Mouse (Mus musculus) urinary bladder, postnatal 25 days (tissue): ENCODE results near the gene Plb1.

Source experiments
- DNase-seq: peaks from one replicate; pipeline ENCODE4 v3.0.0; 2022; ENCODE audit warnings: low spot score

Plb1 gene

DNA sequence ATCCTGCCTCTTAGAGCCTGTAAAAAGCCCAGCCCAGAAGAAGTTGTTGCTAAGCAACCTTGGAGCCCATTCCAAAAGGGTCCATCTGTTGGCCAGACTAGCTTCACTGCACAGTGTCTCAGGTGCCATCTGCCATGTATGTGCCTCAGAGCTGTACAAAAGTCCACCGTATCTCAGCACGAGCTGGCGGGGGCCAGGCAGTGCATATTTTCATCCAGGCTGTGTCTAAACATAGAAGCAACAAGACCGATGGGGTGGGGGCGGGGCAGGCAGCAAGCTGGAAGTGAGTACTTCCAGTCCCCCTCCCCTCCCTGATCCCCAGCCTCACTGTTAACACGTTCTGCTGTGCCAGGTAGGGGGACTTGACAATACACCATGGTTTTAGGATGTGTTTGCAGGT is 102.7 kb downstream of the Plb1 start:
- DNase-seq = no peak

DNA sequence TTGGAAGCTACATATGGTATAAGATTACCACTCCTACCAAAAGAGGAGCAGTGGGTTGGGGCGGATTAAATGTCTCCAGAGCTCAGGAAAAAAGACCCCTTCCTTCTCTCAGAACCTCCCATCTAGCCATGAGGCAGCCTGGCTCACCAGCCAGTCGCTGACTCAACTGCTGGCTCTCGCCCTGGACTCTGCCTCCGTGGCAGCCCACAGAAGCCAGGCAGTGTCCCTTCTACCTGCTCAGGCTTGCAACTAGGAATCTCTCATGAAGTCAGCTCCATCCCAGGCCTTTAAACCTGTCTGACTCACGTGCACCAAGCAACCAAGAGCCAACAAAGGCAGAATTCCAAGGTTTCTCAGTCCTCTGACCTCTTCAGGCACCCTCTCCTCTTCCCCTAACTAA is 103.6 kb downstream of the Plb1 start:
- no peak for DNase-seq

DNA sequence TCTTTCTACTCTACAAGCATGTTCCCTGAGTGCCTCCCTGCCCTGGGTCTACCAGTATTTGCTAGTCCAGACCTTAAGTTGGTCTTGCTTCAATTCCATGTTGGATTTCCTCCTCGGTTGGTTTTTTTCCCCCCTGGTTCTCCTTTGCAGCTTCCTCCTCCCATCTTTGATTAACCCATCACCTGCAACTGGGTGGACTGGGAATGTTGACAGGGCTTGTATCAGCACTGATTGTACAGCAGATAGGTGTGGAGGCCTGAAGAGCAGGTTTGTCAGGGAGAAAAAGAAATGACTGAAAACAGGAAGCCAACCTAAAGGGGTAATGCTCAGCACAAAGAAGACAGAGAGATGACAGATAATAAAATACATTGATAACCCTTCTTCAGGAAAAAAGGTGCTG is 104.8 kb downstream of the Plb1 start:
- no peak for DNase-seq

DNA sequence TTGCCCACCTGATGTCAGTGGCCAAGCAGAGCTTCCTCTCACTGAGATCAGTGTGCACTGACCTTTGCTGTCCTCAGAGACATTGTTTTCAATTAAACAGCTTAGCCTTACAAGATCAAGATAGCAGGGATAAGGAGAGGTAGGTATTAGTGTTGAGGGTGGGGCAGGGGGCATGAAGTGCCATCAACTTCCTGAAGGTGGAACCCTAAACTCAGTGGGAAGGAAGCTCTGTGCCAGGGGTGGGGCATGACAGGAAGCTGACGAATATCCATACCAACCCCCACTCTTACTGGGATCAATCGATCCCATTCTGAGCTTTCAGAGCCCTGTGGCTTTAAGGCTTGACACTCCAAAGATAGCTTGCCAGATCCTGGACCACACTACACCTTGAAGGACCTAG is 105.8 kb downstream of the Plb1 start:
- DNase-seq = no peak

DNA sequence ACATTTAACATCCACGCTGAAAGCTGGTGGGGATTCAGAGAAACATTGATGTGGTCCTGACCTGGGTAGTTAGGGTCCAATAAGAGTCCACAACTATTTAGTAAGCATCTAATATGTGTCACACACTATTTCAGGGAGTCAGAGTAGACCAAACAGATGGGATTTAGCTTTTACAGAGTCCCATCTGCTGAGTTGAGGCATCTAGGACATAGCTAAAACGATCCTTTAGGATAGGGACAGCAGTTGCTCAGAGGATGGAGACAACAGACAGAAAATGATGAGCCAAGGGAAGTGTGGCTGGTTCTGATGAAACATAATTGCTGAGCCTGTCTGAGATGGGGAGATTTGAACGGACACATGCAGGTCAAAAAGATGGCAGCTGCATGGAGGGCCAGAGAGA is 106.3 kb downstream of the Plb1 start:
- no peak for DNase-seq

DNA sequence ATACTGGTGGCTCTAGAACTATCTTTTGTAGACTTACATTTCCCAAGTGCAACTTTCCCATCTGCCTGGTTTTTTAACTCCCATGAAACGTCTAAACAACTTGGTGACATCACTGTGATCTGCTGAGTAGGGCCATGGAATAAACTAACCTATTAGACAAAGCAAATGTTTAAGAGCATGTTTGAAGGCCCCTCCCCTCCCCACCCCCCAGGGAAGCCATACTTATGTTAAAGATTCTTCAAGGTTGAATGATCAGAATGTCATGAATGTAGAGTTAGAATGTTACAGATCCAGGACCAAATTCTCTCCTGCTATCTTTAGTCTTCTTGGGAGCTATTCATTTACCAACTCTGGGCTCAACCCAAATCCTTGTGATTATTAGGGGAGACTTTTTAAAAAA is 107.7 kb downstream of the Plb1 start:
- DNase-seq = no peak

DNA sequence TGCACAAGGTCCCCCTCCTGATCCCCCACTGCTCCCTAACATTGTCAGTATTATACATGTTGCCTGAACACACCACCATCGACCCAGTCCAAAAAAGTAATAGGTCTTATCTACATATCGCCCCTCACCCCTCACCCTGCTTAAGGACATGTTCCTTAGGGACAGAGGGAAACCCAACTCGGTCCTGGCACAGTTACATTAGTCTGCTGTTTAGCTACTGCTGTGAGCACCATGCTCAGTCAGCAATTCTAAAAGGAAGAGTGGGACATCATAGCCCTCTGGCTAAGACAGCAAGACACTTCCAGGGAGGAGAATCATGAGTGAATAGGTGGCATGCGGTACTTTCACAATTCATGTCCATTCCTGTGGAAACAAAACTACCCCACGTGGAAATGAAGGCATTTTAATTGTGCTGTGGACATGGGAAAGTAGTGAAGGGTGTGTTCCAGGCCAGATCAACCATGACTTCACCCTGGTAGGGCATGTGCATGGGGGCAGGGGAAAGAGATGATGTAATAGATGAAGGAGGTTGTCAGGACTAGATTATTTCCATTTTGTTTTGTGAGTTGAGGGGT is 110.3 kb downstream of the Plb1 start:
- DNase-seq = no peak

DNA sequence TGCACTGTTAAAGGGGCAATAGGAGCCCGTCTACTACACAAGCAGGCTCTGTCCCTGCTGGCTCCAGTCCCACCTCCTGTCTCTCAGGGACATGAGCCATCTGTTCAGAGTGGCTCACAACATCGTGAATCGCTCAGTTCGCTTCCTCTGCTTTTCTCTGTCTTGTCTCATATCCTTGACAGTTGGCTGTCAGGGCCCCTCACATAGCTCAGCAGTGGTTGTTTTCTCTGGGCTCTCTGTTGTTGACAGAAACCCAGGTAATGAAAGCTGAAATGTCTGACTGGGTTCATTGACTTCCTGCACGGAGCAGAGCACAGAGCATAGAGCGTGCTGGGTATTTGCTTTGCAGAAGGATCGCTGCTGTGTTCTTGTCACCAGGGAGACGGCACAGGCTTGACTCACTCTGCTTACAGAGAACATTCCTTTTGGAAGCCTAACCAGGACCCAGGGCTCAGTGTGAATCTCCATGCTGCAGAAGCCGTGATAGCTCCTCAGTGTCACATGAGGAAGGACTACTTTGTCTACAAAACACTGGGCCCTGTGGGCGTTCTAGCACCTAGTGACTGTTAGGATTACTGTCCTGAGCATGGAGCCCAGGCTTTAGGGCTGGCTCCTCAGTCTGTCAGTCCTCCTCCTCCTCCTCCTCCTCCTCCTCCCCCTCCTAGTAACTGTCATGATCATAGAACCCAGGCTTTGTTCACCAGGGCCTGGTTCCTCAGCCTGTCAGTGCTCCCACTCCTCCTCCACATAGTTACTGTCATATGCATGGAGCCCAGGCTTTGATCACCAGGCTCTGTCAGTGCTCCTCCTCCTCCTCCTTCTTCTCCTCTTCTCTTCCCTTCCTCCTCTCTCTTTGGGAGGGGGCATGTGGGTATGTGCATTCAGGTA is 113.8 kb downstream of the Plb1 start:
- DNase-seq = peak; percentile 45

DNA sequence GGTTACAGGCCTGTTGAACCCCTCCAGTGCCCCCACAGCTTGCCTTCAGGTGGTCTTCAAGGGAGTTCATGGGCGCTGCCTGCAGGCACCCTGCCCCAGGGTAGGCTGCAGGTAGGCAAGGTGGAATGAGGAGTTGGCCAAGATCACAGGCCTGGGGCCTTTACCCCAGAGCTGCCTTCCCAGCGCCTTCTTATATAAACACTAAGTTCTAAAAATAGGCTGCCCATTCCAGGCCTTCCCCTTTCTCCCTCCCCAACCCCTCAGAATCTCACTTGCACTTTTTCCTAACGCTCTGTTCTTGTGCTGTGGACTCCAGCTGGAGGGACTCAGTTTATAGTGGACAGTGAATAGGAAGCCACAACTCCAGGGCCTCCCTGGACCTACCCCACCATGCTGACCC is 117.2 kb downstream of the Plb1 start:
- DNase-seq = no peak

DNA sequence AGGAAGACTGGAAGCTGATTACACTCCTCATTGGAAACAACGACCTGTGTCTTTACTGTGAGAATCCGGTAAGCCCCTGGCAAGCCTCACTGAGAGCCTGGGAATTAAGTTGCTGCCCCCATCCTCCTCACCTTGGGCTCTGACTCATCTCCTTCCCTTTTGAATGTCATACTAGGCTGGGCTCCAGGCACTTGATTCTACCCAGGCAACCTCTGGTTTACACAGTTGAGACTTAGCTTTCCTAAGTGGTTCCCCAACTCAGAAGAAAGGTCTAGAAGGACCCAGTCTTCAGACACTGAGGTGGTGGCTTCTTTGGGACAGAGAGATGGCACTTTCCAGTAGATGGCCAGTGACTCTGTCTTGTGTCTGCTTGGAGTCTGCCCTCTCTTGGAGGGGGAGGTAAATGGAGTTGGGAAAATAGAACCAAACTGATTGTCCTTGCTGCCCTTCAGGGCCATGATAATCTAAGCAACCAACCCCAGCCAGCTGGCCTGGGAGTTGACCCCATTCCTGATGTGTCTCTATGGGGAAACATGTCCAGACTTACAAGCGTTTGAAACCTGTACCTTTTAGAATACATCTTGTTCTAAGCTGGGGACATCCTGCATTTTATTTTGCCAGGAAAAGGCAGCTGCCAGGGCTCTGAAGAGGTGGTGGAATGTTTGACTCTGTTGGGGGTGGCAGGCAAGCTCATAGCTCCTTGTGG is 118.2 kb downstream of the Plb1 start:
- no peak for DNase-seq

DNA sequence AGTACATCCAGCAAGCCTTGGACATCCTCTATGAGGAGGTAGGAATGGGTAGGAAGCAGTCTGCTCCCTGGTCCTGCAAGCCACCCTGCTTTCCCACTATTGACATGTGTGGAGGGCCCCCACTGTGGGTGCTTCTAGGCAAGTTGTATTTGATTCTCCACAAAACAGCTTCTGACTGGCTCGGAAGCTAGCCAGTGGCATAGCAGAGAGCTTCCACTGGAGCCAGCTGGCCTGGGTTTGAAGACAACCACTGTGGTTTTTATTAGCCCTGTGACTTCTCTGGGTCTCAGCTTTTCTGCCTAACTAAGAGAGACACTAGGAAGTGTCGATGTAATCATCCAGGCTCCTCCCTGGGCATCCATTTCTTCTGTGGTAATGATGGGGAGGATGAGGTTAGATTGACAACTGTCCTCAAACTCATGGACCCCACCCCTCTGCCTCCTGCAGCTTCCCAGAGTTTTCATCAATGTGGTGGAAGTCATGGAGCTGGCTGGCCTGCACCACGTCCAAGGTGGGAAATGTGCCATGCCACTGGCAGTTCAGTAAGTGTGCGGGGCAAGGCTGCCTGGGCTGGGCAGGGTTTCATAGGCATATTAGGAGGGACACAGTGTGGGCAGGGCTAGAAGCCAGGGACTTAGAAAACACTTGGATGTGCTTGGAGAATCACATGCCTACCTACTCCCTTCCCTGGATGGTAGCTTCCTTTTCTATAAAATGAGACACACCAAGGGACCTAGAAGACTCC is 119.4 kb downstream of the Plb1 start:
- no peak for DNase-seq

DNA sequence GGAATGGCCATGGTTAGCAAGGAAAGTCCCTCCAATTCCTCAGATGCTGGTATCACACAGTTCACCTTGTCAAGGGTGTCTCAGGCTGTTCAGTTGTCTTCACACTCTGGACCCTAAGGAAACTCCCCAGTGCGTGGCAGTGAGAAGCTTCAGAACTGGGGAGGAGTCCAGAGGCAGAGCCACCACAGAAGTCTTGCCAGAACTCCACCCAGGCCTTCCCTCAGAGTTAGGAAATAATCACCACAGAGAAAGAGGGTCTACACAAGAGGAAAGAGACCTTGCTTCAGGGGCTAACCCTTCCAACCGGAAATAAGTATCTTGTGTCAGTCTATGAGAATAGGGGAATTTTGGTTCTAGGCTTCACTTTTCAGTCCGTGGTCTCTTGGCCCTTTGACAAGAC is 120.3 kb downstream of the Plb1 start:
- DNase-seq = no peak

DNA sequence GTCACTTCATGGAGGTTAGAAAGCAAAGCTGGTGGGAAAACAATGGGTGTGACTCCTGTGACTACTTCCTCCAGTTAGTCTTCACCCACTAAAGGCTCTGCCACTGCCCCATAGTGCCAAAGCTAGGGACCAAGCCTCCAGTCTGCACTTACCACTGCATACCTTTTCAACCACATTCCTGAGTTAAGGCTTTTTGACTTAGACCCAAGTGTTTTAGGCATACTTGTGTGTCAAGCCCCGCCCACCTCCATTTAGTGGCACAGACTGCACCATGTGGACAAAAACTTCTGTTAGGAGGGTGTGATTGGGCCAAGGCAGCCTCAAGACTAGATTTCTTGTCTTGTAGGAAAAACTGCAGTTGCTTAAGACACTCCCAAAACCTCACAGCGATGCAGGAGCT is 120.8 kb downstream of the Plb1 start:
- DNase-seq = no peak

DNA sequence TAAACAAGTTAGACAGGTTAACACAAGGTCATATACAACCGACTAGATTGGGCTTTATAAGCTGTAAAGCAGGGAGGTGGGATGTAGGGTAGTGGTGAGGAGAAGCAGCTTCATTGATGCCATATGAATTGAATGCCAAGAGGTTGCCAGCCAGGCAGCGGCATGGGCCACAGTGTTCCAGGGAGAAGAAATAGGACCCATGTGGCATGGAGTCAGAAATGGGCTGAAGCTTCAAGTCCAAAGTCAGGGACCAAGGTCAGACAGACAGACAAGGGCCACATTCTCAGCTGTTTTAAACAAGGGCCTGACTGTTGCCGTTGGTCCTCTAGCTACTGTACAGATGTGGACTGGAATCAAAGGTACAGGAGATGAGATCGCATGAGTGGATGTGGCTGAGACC is 128.0 kb downstream of the Plb1 start:
- no peak for DNase-seq

DNA sequence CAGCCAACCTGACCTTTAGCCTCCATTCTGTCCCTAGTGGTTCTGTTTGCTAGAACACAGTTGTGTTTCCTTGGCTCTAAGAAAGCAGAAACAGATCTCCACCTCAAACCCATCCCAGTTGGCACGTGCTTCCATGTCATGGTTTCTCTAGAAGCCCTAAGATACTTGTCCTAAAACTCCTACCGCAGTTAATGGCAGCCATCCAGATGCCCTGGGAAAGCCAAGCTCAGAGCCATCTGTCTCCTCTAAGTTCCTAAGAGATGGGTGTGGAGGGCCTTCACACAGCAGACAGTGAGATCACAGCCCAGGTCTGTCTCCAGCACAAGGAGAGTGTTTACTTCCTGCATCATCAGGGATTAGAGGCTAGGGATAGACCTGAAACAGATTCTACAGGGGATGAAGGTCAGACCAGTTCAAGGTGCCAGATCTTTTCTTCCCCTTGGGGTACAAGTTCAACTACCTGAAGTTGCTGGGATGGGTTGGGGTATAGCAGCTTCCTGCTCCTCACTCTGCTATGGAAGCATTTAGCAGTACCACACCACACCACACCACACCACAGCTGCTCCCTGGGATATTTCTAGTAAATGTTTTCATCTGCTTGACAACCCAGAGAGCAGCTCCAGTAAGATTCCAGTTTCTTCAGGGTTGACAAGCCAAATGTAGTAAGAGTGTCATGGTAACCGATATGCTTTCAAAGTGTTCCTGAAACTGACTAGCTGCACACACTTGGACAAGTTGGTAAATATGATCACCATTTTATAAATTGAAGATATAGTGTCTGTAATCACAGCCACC is 129.1 kb downstream of the Plb1 start:
- DNase-seq = no peak

DNA sequence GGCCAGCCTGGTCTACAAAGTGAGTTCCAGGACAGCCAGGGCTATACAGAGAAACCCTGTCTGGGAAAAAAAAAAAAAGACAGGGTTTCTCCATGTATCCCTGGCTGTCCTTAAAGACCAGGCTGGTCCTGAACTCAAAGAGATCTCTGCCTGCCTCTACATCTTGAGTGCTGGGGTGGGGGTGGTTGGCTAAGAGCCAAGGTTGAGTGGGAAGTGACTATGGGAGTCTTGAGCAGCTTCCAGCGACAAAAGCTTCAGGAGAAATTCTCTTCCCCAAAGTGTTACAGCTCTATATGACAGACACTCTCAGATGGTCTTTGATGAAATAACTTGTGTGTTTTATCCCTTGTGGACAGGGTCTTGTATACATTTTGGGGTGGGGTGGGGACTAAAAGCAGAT is 136.9 kb downstream of the Plb1 start:
- DNase-seq = no peak

DNA sequence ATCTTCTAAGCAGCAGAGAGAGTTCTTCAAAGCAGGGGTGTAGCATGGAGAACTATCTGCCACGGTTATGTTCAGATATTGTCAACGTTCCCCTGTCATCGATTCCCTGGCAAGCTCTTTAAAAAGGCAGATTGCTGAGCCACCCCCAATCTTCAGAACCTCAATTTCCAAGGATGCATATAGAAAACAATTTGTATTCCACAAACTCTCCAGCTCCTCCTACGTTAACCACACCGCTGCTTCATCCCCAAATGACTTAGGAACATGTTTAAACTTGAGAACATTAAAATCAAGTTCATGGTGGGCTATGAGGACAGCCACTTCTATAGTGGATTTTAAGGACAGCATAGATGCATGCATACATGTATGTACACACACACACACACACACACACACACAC is 138.7 kb downstream of the Plb1 start:
- no peak for DNase-seq

DNA sequence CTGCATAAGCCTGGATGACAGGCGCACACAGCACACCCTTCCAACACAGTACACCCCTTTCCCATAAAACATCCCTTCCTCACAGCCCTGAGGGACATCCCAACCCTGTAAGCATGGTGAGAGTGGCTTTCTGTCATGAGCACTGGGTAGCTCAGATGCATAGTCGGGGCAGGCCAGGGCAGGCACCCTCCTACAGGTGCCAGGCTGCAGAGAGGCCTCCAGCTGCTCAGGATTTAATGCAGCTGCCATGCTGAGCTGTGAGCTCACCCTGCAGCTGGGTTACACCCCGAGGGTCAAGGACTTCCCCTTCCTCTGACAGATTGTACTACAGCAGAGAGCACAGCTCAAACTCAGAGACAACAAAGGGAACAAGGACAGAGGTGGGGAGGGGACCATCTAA is 146.0 kb downstream of the Plb1 start:
- DNase-seq = no peak

DNA sequence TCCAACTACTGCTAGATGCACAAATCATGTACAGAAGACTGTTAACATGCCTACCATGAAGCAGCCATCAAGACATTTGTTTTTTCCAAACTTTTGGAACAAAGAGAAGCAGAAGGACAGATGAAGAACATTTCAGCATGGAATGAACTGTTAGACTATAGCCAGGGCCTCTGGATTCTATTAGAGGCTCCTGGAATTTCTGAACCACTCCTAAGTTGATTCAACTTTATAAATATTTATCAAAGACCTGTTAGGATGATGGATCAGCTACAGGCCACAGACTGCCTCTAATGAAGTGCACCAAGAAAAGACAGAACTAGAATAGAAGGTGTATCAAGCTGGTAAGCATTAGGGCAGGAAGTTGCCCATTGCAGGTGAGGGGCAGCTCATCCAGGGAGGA is 156.1 kb downstream of the Plb1 start:
- no peak for DNase-seq

DNA sequence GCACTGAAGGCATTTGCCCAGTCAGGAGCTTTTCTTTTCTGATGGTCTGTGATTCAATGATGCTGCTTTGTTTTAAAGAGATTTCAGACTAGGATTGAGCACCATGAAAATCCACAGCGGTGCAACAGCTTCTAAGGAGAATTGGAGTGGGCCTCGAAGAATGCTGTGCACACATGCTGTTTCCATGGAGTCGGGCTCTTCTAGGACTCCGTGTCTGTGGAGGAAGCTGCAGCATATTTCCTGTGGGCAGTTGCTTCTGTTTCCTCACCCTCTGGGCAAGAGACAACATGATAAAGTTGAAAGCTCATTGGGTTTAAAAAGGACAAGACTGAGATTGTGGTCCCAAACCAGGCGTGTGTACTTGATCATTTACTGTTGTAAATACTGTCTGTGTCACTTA is 157.8 kb downstream of the Plb1 start:
- DNase-seq = no peak

DNA sequence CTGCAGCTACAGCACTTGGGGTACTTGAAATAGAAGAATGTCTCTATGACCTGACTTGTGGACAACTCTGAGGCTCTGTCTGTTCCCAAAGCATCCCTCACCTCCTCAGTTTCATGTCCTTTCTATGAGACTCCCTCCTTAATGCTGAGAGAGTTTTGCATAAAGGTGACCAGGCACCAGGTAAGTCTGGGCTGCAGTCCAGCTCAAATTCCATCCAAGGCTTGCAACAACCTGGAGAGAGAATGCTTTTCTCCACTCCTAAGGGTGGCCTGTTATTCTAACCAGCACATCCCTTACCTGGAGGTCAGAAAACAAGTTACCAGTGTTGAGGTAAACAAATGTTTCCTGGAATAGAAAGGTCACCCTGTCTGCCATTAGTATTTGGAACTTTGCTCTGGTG is 159.8 kb downstream of the Plb1 start:
- no peak for DNase-seq

DNA sequence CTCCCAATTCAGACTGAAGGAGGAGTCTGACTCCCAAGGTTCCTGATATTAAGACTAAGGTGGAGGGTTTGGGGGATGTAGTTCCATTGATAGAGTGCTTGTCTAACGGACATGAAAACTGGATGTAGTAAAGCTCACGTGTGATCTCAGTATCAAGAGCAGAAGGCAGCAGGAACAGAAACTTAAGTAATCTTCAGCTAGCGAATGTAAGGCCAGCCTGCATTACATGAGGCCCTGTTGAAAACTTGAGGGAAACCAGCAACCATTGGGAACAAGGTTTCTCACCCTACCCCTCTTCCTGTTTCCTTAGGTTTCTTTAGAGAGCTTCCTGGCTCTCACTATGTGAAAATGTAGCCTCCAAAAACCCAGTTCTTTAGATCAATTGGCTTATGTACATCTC is 162.1 kb downstream of the Plb1 start:
- no peak for DNase-seq
